Mouse (Mus musculus) MEL (cell line): ENCODE data around the gene Prkch.

Source experiments
- CTCF ChIP-seq, 3 experiments: IDR thresholded peaks in 2 of 3; conservative IDR thresholded peaks in 1 of 3; 2 replicates each; pipeline ENCODE4 v1.5.1; 2011 to 2012; ENCODE audit warnings: low read length in 3 of 3, low read depth in 2 of 3, mild to moderate bottlenecking in 2 of 3, improper control_type of control experiment in 1 of 3, inconsistent platforms in 1 of 3, mixed read lengths in 1 of 3, moderate library complexity in 1 of 3; ENCODE audit not compliant: control insufficient read depth in 1 of 3, insufficient read depth in 1 of 3, poor library complexity in 1 of 3, severe bottlenecking in 1 of 3
- MAX ChIP-seq: IDR thresholded peaks from 2 replicates; pipeline ENCODE4 v1.6.1; 2011; ENCODE audit warnings: low read length, improper control_type of control experiment
- MAZ ChIP-seq: IDR thresholded peaks from 2 replicates; pipeline ENCODE4 v1.6.1; 2012; ENCODE audit warnings: low read depth, mild to moderate bottlenecking, inconsistent platforms, low read length, improper control_type of control experiment

DNA sequence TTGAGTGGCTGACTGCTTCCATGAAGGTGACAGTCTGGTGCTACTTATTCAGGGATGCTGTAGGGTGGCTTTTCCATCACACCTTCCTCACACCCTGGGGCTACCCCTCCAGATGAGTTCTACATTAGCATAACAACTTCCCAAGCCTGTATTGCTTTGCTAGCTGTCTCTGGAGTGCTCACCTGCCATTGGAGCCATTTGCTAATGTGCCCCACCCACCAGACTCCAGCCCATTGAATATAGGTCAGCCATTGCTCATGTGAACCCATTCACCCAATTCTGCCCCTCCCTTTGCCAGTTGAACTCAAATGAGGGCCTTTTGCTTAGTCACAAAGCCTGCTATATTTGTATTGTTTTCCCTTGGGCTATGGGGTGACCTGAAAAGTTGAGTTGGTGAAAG, 135.2 kb downstream of the Prkch start:
- TF ChIP-seq MAZ (no peak), CTCF (IDR thresholded peaks at IDR 0.05 in 2 of 3, conservative IDR thresholded peaks at IDR 0.05 in 1 of 3; ENCODE audit: control insufficient read depth in 1 of 3, insufficient read depth in 1 of 3, low read depth in 2 of 3, low read length in 3 of 3, poor library complexity in 1 of 3, severe bottlenecking in 1 of 3) (no peak), MAX (no peak)
